Mouse (Mus musculus) stomach, embryonic 15.5 days (tissue): ENCODE data around the gene Lsm2. TPM values are rescaled to one million over a fixed set of nuclear protein-coding genes. Genes with fewer than 3 reads are reported as not detected.
"Not testable (repeated sequence)": the region's sequence is repeated elsewhere in the genome, so short reads cannot be mapped to it uniquely, and the experiment has no call there.

Experiments
- ATAC-seq: fragments of 200-750 bp; cut with Nextera tagmentation; 2 replicates; pipeline ENCODE4 v1.8.0; 2017; ENCODE audit warnings: low read depth, moderate number of reproducible peaks, moderate TSS enrichment; ENCODE audit not compliant: insufficient read depth, low FRiP score
- H3K27ac ChIP-seq: fragments of 300-500 bp; sonication (generic); 2 replicates; pipeline ENCODE4 v1.5.1; 2015; ENCODE audit warnings: mild to moderate bottlenecking, inconsistent platforms
- H3K27me3 ChIP-seq: fragments of 300-500 bp; sonication (generic); replicated peaks from 2 replicates; pipeline ENCODE4 v1.6.1; 2015; ENCODE audit warnings: inconsistent platforms
- H3K36me3 ChIP-seq: fragments of 300-500 bp; sonication (generic); 2 replicates; pipeline ENCODE4 v1.6.1; 2015; ENCODE audit warnings: inconsistent platforms
- H3K4me1 ChIP-seq: fragments of 300-500 bp; sonication (generic); 2 replicates; pipeline ENCODE4 v1.6.1; 2015; ENCODE audit warnings: inconsistent platforms
- H3K4me2 ChIP-seq: fragments of 300-500 bp; sonication (generic); 2 replicates; pipeline ENCODE4 v1.6.1; 2015; ENCODE audit warnings: mild to moderate bottlenecking, inconsistent platforms
- H3K4me3 ChIP-seq: fragments of 300-500 bp; sonication (generic); replicated peaks from 2 replicates; pipeline ENCODE4 v1.5.1; 2015; ENCODE audit warnings: inconsistent platforms
- H3K9ac ChIP-seq: fragments of 300-500 bp; sonication (generic); 2 replicates; pipeline ENCODE4 v1.6.1; 2015; ENCODE audit warnings: inconsistent platforms
- H3K9me3 ChIP-seq: fragments of 300-500 bp; sonication (generic); 2 replicates; pipeline ENCODE4 v1.6.1; 2016; ENCODE audit warnings: inconsistent platforms
- WGBS: fragments of 180-500 bp; shearing (Covaris S2); methylation state at CpG from one replicate; pipeline ENCODE4 v1.1.7; 2015; 5-methylcytosine and 5-hydroxymethylcytosine counted together
- polyA plus RNA-seq: library from polyadenylated mRNA; unstranded; fragments of >200 nt; fragmentation: Nextera tagmentation; extraction: Ambion mirVana; gene quantifications from 2 replicates; pipeline ENCODE4 v1.2.1, GENCODE M21; 2015

The Lsm2 gene
- polyA plus RNA-seq, 1 experiment from 2014 or later: 182 TPM

GRCm38 (mm10) chr17:35028315-35028714 is 46.7 kb downstream of the Lsm2 start:
- Histone ChIP-seq H3K9ac (no peak overlapping the region), H3K9me3 (no peaks in the 10 kb centered on the region), H3K4me2 (no peak overlapping the region), H3K4me1 (peaks cover 20% of the 10 kb centered on the region), H3K27ac (no peak overlapping the region), H3K4me3 (no peak overlapping the region), H3K27me3 (no peaks in the 10 kb centered on the region), H3K36me3 (no peaks in the 10 kb centered on the region)
- 81% methylated on average over 2 of the region's 2 CpGs for WGBS
- ATAC-seq: no peak

- no peak for ATAC-seq
- no peak overlapping the region for H3K4me2 ChIP-seq
- H3K36me3 ChIP-seq: no peaks in the 10 kb centered on the region
- 38% methylated on average over 19 of the region's 19 CpGs for WGBS
- no peak overlapping the region for H3K27ac ChIP-seq
- H3K9ac ChIP-seq: no peak overlapping the region
- no peaks in the 10 kb centered on the region for H3K27me3 ChIP-seq
- H3K4me1 ChIP-seq: peaks cover 11% of the 10 kb centered on the region
- no peak overlapping the region for H3K4me3 ChIP-seq
- H3K9me3 ChIP-seq: no peaks in the 10 kb centered on the region
Measured at GRCm38 (mm10) chr17:35029691-35030532, 48.2 kb downstream of the Lsm2 start.

GRCm38 (mm10) chr17:35031272-35031671 is 49.6 kb downstream of the Lsm2 start:
- H3K36me3 ChIP-seq: no peaks in the 10 kb centered on the region
- no peak for ATAC-seq
- WGBS: 92% methylated on average over 11 of the region's 11 CpGs
- H3K4me1 ChIP-seq: peaks cover 8% of the 10 kb centered on the region
- no peaks in the 10 kb centered on the region for H3K9me3 ChIP-seq
- no peak overlapping the region for H3K4me2 ChIP-seq
- no peak overlapping the region for H3K4me3 ChIP-seq
- no peaks in the 10 kb centered on the region for H3K27me3 ChIP-seq
- no peak overlapping the region for H3K27ac ChIP-seq
- H3K9ac ChIP-seq: no peak overlapping the region

- no peak overlapping the region for H3K9ac ChIP-seq
- peaks cover 7% of the 10 kb centered on the region for H3K4me1 ChIP-seq
- ATAC-seq: no peak
Measured at GRCm38 (mm10) chr17:35031880-35032279, 50.2 kb downstream of the Lsm2 start.

GRCm38 (mm10) chr17:35032323-35032870 is 50.7 kb downstream of the Lsm2 start:
- no peaks in the 10 kb centered on the region for H3K9me3 ChIP-seq
- 71% methylated on average over 8 of the region's 8 CpGs for WGBS
- H3K4me2 ChIP-seq: no peak overlapping the region
- no peak for ATAC-seq
- no peak overlapping the region for H3K27ac ChIP-seq
- H3K9ac ChIP-seq: no peak overlapping the region
- peaks cover 7% of the 10 kb centered on the region for H3K4me1 ChIP-seq
- no peaks in the 10 kb centered on the region for H3K36me3 ChIP-seq
- H3K27me3 ChIP-seq: no peaks in the 10 kb centered on the region
- H3K4me3 ChIP-seq: no peak overlapping the region

More at GRCm38 (mm10) chr17:35031880-35032279, 50.2 kb downstream of the Lsm2 start:
- Histone ChIP-seq H3K36me3 (no peaks in the 10 kb centered on the region), H3K4me3 (no peak overlapping the region), H3K27ac (no peak overlapping the region), H3K9me3 (no peaks in the 10 kb centered on the region), H3K4me2 (no peak overlapping the region), H3K27me3 (no peaks in the 10 kb centered on the region)
- 89% methylated on average over 7 of the region's 7 CpGs for WGBS

- not testable (repeated sequence) for ATAC-seq, H3K36me3 ChIP-seq, H3K4me3 ChIP-seq, H3K27ac ChIP-seq, H3K4me2 ChIP-seq, H3K9ac ChIP-seq, H3K27me3 ChIP-seq, H3K4me1 ChIP-seq, H3K9me3 ChIP-seq
- 67% methylated on average over 1 of the region's 1 CpGs for WGBS
Measured at GRCm38 (mm10) chr17:35033703-35034102, 52.0 kb downstream of the Lsm2 start.

GRCm38 (mm10) chr17:35034896-35035295 is 53.2 kb downstream of the Lsm2 start:
- H3K36me3 ChIP-seq: no peaks in the 10 kb centered on the region
- no peak for ATAC-seq
- peaks cover 4% of the 10 kb centered on the region for H3K4me1 ChIP-seq
- no peaks in the 10 kb centered on the region for H3K9me3 ChIP-seq
- H3K4me2 ChIP-seq: no peak overlapping the region
- H3K27me3 ChIP-seq: no peaks in the 10 kb centered on the region
- H3K27ac ChIP-seq: 0 out of 2 replicates have a peak overlapping the region, but pooled peaks have one; percentile 9
- 60% methylated on average over 6 of the region's 6 CpGs for WGBS
- H3K4me3 ChIP-seq: no peak overlapping the region
- H3K9ac ChIP-seq: no peak overlapping the region

Other genes starting within 250 kb of the Lsm2 start
- gene C4b, start 238.0 kb upstream of the Lsm2 start, polyA plus RNA-seq: 0.44 and 0.65 TPM in 2 replicates
- 1.1 and 1.7 TPM in 2 replicates for gene Cyp21a1, start 177.3 kb upstream of the Lsm2 start, polyA plus RNA-seq
- 25.7 and 26.5 TPM in 2 replicates for gene Stk19, start 144.9 kb upstream of the Lsm2 start, polyA plus RNA-seq
- gene Dxo, start 144.8 kb upstream of the Lsm2 start, polyA plus RNA-seq: 52.9 and 53.1 TPM in 2 replicates
- 39.5 and 48.8 TPM in 2 replicates for gene Skiv2l, start 131.7 kb upstream of the Lsm2 start, polyA plus RNA-seq
- gene Nelfe, start 131.5 kb upstream of the Lsm2 start, polyA plus RNA-seq: 87.8 and 103 TPM in 2 replicates
- 20.8 and 30.4 TPM in 2 replicates for gene Cfb, start 119.3 kb upstream of the Lsm2 start, polyA plus RNA-seq
- gene Zbtb12, start 102.4 kb upstream of the Lsm2 start, polyA plus RNA-seq: 2.7 and 3.0 TPM in 2 replicates
- not detected in 2 replicates for gene Gm20547, start 99.8 kb upstream of the Lsm2 start, polyA plus RNA-seq
- gene C2, start 83.6 kb upstream of the Lsm2 start, polyA plus RNA-seq: 4.4 and 6.2 TPM in 2 replicates
- gene Ehmt2, start 83.4 kb upstream of the Lsm2 start, polyA plus RNA-seq: 70.0 and 74.5 TPM in 2 replicates
- 15.2 and 17.9 TPM in 2 replicates for gene Slc44a4, start 67.4 kb upstream of the Lsm2 start, polyA plus RNA-seq
- 36.9 and 44.5 TPM in 2 replicates for gene Neu1, start 50.6 kb upstream of the Lsm2 start, polyA plus RNA-seq
- gene Hspa1b, start 22.6 kb upstream of the Lsm2 start, polyA plus RNA-seq: 0.34 and 0.90 TPM in 2 replicates
- gene Gm20481, start 11.9 kb upstream of the Lsm2 start, polyA plus RNA-seq: not detected in 2 replicates
- gene Hspa1a, start 9.7 kb upstream of the Lsm2 start, polyA plus RNA-seq: 9.9 and 12.1 TPM in 2 replicates
- 0.49 and 0.89 TPM in 2 replicates for gene Hspa1l, start 9.2 kb upstream of the Lsm2 start, polyA plus RNA-seq
- 119 and 124 TPM in 2 replicates for gene Vars, start 19.1 kb downstream of the Lsm2 start, polyA plus RNA-seq
- gene Vwa7, start 34.7 kb downstream of the Lsm2 start, polyA plus RNA-seq: 0.31 TPM in 2 replicates
- gene Sapcd1, start 46.2 kb downstream of the Lsm2 start, polyA plus RNA-seq: 13.2 and 14.8 TPM in 2 replicates
- 3.8 and 4.8 TPM in 2 replicates for gene Msh5, start 64.9 kb downstream of the Lsm2 start, polyA plus RNA-seq
- gene Clic1, start 68.1 kb downstream of the Lsm2 start, polyA plus RNA-seq: 361 and 363 TPM in 2 replicates
- 210 and 216 TPM in 2 replicates for gene Ddah2, start 77.2 kb downstream of the Lsm2 start, polyA plus RNA-seq
- gene Ly6g6c, start 83.5 kb downstream of the Lsm2 start, polyA plus RNA-seq: 6.2 and 17.2 TPM in 2 replicates
- 0.44 and 0.73 TPM in 2 replicates for gene Mpig6b, start 84.3 kb downstream of the Lsm2 start, polyA plus RNA-seq
- gene Ly6g6e, start 95.0 kb downstream of the Lsm2 start, polyA plus RNA-seq: 9.4 and 16.8 TPM in 2 replicates
- 3.6 and 4.4 TPM in 2 replicates for gene Ly6g6d, start 96.2 kb downstream of the Lsm2 start, polyA plus RNA-seq
- 0.15 and 0.41 TPM in 2 replicates for gene Ly6g6f, start 103.7 kb downstream of the Lsm2 start, polyA plus RNA-seq
- 92.0 and 97.8 TPM in 2 replicates for gene Abhd16a, start 107.4 kb downstream of the Lsm2 start, polyA plus RNA-seq
- gene Ly6g5c, start 126.4 kb downstream of the Lsm2 start, polyA plus RNA-seq: not detected in 2 replicates
- gene Ly6g5b, start 133.6 kb downstream of the Lsm2 start, polyA plus RNA-seq: 0.69 and 0.85 TPM in 2 replicates
- 17.4 and 19.1 TPM in 2 replicates for gene Gpank1, start 139.6 kb downstream of the Lsm2 start, polyA plus RNA-seq
- gene Csnk2b, start 140.2 kb downstream of the Lsm2 start, polyA plus RNA-seq: 251 and 262 TPM in 2 replicates
- 11.9 and 12.2 TPM in 2 replicates for gene D17H6S53E, start 144.5 kb downstream of the Lsm2 start, polyA plus RNA-seq
- gene Apom, start 150.2 kb downstream of the Lsm2 start, polyA plus RNA-seq: 21.2 and 47.5 TPM in 2 replicates
- 42.2 and 48.0 TPM in 2 replicates for gene Bag6, start 153.3 kb downstream of the Lsm2 start, polyA plus RNA-seq
- gene Prrc2a, start 183.0 kb downstream of the Lsm2 start, polyA plus RNA-seq: 148 and 172 TPM in 2 replicates
- gene Aif1, start 194.2 kb downstream of the Lsm2 start, polyA plus RNA-seq: 18.7 and 21.9 TPM in 2 replicates
- gene Lst1, start 206.6 kb downstream of the Lsm2 start, polyA plus RNA-seq: 23.7 and 25.1 TPM in 2 replicates
- 3.7 and 5.5 TPM in 2 replicates for gene Ltb, start 212.6 kb downstream of the Lsm2 start, polyA plus RNA-seq
- gene Tnf, start 220.1 kb downstream of the Lsm2 start, polyA plus RNA-seq: 0.18 and 0.28 TPM in 2 replicates
- 0.77 and 0.83 TPM in 2 replicates for gene Lta, start 223.5 kb downstream of the Lsm2 start, polyA plus RNA-seq
- gene Gm16181, start 239.0 kb downstream of the Lsm2 start, polyA plus RNA-seq: 0.86 TPM in 1 of 2 replicates, not detected in the other